Mouse (Mus musculus) right cerebral cortex, postnatal 36 days (tissue): ENCODE results near the gene Atp6ap1l.
"Not testable (repeated sequence)": the region's sequence is repeated elsewhere in the genome, so short reads cannot be mapped to it uniquely, and the experiment has no call there.

Source experiments
- DNase-seq, 2 experiments: peaks; one replicate each; pipeline ENCODE4 v3.0.0; 2022; ENCODE audit warnings: low spot score in 2 of 2, mixed read lengths in 1 of 2

Gene Atp6ap1l

DNA sequence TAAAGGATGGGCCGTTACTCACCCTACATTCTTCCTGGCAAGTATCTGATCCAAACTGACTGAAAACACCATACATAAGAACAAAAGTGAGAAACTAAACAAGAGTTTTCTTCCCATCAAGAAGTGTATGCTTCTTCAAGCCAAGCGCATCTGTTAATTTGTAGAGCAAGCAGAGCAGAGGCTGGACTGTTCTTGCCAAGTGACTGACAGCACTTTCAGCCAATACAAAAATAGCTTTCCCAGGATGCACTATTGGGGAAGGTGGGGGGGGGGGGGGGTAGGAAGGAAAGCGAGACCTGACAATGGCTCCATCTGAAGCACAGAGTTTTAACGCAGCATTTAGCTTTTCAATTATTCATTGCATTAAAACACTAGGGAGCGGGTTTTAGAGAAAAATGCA is at the start of gene Atp6ap1l:
TSS of gene Atp6ap1l (minus strand) at position 180 of the 400 bp plus-strand sequence.
- no peak for DNase-seq

DNA sequence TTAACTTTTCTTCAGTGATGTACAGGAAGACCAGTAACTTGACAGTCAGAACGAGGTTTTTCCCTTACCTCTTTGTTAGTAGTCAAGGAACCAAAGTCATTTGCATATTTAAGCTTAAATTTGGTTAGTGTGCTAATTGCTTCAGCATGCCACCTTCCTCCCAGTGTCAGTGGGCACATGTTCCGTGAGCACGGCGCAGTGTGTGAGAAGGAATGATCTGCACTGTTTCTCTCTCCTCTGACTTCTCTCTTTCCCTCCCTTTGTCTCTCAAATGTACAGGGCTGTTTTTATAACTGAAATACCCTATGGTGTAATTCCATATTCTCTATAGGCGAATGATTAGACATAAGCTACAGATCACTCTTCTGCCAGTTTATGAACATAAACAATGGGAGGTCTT is 34.4 kb upstream of the Atp6ap1l start:
- DNase-seq = no peak

DNA sequence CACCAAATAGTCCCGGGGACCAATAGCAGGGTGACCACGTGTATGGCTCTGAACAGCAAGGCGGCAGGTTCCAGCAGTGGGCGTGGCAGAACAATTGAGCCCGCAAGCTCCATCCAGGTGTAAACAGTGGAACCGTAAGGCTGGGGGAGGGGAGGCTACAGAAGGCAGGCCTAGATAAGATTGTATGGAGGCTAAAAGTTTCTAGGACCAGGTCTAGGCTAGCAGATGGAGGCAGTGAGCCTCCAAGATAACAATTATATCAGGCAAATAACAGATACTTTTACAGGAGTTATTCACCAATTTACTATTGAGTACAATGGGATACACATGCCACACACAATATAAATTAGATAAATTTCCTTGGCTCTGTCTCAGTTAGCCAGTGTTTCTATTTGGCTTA is 34.0 kb upstream of the Atp6ap1l start:
- DNase-seq = no peak

DNA sequence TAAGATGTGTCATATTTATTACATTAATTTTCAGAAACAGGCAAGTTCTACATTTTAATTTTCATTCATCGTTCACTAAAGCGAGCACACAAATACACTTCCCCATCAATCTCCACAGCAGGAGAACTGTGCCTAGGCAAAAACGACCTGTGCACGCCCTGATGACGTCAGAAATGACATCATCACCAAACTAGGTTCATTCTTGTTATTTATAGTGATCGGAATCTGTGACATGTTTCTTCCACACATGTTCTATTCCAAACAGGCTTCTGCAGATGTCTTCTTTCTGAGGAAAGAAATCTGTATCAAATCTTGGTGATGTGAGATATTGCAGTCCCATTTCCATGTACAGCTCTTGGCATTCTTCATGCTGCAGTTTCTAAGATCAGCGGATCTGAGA is 30.7 kb upstream of the Atp6ap1l start:
- DNase-seq = no peak

DNA sequence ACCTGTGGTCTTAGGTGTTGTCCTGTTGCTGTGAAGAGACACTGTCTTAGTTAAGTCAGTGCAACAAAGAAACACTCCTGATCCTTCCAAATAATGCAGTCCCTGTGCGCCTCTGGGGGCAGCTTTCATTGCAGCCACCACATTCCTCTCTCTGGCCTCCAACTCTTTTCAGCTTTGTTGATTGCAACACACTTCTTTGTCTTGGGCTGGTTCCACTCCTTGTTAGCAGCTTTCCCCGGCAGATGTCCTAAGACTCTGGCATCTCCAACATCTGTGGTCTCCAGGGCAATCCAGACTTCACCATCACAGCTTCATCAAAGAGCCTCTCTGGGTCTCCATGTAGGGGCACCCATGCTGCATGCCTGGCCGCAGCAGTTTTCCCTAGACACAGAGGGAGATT is 28.1 kb upstream of the Atp6ap1l start:
- DNase-seq = no peak

DNA sequence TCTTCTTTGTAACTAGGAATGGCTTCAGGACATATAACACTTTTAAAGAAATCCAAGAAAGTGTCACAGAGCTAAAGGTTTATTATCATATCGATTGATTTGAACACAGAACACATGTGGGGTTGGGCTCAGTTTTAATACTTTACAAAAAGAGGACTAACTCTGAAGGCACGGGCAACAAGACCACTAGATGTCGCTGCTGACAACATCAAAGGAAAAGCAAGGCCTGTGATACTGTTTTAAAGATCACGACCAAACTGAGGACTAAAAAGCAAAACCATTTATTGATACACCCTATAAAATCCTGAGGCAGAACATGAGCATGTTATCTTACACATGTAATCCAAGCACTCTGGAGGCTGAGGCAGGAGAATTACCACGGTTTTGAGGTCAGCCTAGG is 24.7 kb upstream of the Atp6ap1l start:
- peak; percentile 52 to 74 for DNase-seq

DNA sequence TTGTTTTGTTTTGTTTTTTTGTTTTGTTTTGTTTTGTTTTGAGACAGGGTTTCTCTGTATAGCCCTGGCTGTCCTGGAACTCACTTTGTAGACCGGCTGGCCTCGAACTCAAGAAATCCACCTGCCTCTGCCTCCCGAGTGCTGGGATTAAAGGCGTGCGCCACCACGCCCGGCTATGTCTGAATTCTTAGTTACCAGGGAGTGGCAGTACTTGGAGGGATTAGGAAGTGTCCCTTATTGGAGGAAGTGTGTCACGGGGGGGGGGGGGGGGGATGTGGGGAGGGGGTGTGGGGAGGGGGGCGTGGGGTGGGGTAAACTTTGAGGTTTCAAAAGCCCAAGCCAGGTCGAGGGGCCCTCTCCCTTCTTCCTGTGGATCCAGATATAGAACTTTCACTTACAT is 23.1 kb upstream of the Atp6ap1l start:
- not testable (repeated sequence) for DNase-seq

DNA sequence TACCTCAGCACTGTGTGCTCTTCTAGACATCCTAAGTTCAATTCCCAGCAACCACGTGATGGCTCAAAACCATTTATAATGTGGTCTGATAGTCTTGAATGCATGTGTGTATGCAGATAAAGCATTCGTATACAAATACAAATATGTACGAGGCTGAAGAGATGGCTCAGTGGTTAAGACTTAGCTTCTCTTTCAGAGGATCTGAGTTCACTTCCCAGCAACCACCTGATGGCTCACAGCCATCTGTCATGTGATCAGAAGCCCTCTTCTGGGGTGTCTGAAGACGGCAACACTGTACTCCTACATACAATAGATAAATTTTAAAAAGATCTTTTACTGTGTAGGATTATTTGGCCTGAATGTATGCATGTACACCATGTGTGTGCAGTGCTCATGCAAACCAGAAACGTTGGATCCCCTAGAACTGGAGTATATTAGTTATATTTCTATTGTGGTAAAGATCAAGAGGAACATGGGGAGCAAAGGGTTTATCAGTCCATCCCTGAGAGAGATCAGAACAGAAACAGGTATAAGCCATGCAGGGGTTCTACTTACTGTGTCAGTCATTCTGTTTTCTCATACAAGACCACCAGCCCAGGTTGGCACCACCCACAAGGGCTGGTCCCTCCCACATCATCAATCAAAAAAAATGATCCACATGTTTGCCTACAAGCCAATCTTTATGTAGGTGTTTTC is 21.9 kb upstream of the Atp6ap1l start:
- DNase-seq = no peak

DNA sequence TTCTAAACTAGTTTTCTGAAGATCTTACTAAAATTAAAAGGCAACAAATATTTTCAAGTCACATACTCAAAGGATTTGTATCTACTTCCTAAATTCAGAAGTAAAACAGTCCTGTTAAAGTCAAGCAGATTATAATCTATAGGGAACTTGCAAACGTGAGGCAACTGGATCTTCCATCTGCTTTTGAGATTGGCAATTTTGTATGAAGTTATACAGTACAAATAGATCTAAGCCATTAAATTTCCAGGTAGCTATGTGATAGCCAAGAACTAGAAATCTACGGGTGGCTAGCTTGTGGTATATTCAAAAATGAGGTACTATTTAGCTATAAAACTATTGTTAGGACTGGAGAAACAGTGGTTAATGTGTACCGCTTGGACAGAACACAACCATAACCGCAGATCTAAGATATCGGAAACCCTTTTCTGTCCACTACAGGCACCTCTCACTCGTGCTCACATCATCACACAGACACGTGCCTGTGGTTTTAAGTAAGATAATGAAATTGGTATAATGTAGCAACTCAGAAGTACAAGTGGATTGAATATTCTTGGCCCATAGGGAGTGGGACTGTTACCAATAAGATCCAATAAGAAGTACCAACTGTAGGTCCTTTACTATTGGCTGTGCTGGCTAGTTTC is 21.1 kb upstream of the Atp6ap1l start:
- no peak for DNase-seq

DNA sequence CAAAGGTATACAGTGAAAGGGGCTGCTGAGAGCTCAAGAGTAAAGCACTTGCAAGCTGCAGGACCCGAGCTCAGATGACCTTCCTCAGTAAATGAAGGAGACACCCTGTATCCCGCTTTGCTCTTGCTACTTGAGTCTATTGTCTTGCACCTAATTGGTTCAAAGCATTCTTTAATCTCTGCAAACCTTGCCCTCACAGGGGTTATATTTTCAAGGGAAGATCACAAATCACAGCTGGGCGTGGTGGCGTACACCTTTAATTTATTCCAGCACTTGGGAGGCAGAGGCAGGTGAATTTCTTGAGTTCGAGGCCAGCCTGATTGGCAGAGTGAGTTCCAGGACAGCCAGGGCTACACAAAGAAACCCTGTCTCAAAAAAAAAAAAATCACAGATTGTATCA is 20.0 kb upstream of the Atp6ap1l start:
- DNase-seq = no peak

DNA sequence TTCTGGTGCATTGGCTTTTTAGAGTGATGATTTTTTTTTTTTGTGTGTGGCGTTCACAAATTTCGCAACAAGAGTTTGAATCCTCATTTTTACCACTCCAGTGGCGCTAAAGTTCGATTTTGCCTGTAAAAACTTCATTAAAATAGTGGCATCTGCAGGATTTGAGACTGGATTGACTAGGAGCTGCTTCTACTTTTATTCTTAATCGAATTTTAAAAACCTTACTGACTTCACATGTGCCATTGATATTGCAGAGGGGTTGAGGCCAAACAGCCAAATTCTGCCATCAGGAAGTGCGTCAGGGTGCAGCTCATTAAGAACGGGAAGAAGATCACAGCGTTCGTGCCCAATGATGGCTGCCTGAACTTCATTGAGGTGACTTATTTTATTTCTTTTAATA is 18.9 kb upstream of the Atp6ap1l start:
- no peak for DNase-seq

DNA sequence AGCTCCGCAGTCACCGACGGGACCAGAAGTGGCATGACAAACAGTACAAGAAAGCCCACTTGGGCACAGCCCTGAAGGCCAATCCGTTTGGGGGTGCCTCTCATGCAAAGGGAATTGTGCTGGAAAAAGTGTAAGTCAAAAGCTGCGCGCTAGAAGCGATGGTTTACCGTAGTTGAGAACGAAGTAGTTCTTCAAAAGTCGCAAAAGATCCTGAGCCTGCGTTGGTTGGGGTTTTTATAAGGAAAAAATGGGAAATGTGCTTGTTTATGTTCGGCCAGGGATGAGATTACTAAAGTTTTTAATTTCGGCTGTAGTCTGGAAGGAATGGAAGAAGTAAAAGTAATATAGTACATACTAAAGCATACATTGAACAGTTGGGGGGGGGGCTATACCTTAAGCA is 18.5 kb upstream of the Atp6ap1l start:
- not testable (repeated sequence) for DNase-seq

DNA sequence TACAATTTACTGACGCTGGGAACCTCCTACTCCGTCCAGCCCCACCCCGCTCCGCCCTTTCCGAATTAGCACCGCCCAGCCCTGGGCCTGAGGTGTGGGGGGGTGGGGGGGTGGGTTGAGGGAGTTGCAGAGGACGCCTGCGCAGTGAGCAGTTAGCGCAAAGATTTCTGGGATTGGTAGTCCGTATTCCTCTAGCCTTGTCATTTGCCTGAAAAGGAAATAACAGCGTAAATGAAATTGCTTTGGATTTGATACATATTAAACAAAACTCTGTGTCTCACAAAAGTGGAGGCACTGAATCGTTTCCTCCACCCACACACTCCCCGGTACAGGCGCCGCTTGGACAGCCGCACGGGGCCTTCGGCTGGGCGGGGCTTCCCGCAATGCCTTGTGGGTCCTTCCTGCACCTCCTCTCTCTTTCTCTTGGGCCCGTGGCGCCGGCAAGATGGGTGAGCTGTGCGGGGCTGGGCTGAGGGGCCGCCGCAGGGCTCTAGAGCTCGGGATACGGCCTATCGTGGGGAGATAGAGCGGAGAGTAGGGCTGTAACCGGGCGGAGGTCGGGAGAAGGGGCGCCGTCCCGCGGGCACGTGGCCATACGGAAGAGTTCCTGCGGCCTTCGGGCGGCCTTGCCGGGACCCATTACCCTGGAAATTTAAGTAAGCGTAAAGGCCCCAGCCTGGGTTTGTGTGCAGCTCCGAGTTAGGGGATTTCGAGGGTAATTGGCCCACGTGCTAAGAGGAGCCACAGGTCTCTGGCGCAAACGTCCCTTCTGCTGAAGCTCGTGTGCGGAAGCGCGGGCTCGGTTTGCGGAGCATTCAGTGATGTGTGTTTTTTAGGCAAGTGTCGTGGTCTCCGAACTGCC is 17.8 kb upstream of the Atp6ap1l start, which contains the start of gene Rps23:
TSS of gene Rps23 (plus strand) at position 208 of the 862 bp plus-strand sequence.
- peak; percentile 82 to 83 for DNase-seq

DNA sequence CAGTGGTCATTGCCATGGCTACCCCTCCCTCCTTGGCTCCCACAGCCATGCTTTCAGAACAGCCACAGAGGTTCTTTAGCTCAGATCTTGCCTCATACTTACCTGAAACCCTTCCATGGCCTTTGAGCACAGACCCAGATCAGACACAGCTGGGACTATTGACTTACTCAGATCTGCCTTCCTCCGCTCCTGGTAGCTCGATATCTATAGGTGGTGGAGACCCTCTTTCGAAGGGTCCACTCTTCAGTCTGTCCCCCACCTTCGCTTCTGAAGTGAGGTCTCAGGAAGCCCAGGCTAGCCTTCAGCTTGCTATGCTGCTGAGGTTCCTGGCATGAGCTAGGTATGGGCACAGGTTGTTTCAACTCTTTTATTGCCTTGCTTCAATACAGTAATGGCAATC is 9.6 kb upstream of the Atp6ap1l start:
- DNase-seq = no peak

DNA sequence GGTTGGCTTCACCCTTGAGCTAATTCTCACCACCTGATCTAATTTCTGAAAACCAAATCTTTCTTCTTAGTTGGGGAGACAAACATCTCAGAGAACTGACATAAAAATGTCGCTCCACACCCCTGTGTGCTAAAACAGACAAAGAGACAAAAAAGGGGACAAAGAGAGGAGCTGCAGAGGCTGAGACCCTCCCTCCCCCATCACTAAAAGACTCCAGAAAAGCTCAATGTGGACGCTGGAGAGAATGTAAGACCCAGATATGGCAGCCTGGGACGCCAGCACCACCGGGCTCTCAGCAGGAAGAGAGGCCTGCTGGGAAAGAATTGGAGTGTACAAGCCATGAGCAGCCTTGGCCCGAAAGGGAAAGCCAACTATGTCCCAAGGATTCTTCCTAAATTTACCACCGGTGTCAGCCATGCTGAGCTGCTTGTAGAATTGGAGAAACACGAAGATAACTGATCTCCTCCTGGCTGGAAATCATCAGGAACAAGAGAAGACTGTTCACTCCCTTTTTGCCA is 8.6 kb upstream of the Atp6ap1l start:
- DNase-seq = no peak

DNA sequence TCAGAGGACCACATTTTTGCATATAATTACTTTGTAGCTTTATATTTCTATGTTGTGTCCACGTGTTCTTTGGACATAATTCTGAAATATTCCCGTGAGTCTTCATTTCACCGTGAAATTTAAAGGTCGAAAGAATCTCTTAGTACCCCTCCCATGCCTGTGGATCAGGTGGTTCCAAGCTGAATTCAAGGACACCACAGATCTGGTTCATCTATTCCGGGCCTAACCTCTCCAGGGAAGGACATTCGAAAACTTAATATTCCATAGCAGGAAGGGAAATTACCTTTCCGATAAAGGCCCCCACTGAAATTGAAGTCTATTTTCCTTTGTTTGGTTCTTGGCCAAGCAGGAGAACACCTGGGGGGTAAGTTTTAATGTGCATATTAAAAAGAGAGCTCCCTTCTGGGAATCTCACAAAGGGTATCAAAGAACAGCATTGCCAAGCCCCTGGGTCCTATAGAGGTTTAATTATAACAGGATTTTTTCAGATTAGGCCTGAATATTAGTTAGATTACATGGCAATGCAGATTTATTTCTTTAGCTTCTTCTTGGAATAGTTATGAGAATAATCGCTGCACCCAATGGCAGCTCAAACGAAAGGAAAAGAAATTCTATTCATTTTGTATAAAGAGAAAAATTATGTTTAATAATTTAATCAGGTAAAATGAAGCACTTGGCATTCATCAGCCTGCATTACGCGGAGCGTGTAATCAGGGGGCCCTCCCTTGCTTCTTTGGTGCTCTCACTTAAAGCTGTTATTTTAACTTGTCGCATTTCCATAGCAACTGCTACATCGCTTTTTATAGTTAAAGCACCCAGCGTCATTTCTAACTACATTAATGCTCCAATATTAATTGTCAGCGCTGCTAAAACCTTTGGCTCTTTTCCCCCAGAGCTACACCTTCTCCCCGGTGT is 7.9 kb upstream of the Atp6ap1l start:
- peak; percentile 20 to 38 for DNase-seq

DNA sequence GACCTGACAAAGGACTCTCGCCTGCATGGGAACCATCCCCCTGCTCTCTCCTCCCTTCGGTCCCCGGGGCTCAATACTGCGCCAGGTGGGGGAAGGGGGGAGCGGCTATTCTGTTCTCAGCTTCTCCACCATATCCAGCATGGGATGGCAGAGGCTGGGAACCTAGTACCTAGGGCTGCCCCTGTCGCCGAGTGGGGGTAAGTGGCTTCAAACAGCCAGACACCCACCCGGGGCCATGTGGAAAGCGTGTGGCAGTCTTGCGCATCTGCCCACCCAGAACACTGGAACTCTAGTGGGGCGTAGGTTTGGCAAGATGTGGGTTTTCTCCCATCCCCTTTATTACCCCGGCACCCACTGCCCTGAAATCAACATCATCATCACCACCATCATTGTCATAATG is 2.2 kb upstream of the Atp6ap1l start:
- no peak for DNase-seq

DNA sequence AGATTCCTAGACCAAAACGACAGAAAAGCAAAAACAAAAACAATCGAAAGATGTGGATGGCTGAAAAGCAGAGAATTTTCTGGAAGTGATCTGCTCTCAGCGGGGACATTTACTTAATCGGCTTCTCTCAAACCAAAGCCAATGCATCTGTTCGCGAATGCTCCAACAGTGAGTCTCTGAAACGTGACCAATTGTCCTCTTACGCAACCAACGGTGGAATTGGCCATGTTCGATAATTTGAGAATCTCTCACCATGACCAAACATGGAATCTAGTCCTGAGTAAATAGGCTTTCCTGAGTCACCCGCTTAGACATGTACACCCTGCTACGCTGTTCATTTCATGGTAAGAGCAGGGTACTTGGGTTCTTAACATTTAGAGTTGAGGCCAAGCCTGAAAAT is 8.3 kb downstream of the Atp6ap1l start:
- no peak for DNase-seq

DNA sequence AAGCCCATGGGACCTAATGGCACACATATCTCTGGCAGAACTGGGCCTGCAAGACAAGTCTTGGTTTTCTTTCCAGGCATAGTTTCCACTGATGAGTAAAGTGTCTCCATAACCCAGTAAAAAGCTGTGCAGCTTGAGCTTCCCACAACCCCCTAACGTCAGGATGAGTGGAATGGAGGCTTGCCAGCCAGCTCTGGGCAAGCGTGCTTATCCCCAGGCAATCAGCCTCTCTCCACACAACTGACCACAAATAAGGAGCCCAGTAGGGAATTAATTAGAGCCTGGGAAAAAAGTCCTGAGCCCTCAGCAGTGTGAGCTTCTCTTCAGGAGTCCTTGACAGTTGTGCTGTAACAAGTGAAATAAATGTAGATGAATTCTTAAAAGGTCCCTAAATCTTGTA is 9.1 kb downstream of the Atp6ap1l start:
- peak in 1 of 2 experiments; percentile 48 for DNase-seq

DNA sequence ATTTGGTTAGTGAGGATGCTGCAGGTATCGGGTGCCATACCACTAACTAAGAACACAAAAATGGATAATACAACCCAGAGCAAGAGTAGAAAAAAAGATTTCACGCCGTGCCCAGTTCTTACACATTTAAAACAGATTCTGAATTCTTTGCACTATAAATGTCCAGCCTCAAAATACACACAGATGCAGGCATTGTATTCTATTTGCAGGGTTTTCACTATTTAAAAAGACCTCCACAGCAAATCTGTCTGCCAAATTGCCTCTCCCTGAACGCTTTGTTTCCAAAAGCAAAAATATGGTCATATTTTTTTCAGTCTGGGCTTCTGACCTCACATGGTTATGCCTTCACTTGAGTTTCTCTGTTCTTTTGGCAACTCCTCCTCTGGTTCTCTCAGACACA is 10.3 kb downstream of the Atp6ap1l start:
- DNase-seq = no peak

DNA sequence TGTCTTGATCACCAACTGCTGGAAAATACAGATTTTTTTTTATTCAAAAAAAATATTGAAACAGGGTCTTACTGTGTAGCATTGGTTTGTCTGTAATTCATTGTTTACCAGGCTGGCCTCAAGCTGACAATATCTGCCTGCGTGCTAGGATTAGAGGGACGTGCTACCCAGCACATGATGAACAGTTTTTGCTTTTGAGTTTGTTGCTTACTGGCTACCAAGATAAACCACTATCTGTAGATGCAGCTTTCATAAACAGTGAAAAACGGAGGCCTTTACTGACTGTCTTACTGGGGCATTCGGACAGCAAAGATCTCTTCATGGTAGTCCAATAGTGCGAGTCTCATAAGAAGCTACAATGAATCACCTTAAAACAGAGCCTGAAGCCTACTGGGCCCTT is 15.0 kb downstream of the Atp6ap1l start:
- no peak for DNase-seq
